Mouse (Mus musculus): Measurements from ENCODE around the gene Nxf2. TPM values are rescaled to one million over a fixed set of nuclear protein-coding genes. Genes with fewer than 3 reads are reported as not detected.

Gene Nxf2
- polyA plus RNA-seq (2015; fragmentation: Nextera tagmentation; extraction: Ambion mirVana), result 0.31 and 0.65 TPM in 2 replicates

- no peak within 1 kb of the TSS for H3K27ac ChIP-seq
- H3K4me2 ChIP-seq, result peak within 1 kb of the TSS; percentile 58
- no peaks in the 10 kb centered on the region for H3K4me1 ChIP-seq
- no peaks in the 10 kb centered on the region for H3K9me3 ChIP-seq (replicated peaks)
- H3K9ac ChIP-seq, result no peak within 1 kb of the TSS
- no peak for ATAC-seq (replicated peaks; ENCODE audit: low FRiP score)
- H3K27me3 ChIP-seq, result peaks cover 15% of the 10 kb centered on the region
- H3K36me3 ChIP-seq, result no peaks in the 10 kb centered on the region
- WGBS, result 90% methylated on average over 19 of the region's 19 CpGs
- peak within 1 kb of the TSS; percentile 37 for H3K4me3 ChIP-seq (replicated peaks)
Measured at GRCm38 (mm10) chrX:134964546-134964945, at the start of gene Nxf2. Gene Nxf2, minus strand, starts transcription at chrX:134964754.

- Histone ChIP-seq H3K4me3 (replicated peaks) (no peak overlapping the region), H3K27me3 (peaks cover 22% of the 10 kb centered on the region), H3K9ac (no peak overlapping the region), H3K36me3 (no peaks in the 10 kb centered on the region), H3K27ac (no peak overlapping the region), H3K4me1 (no peaks in the 10 kb centered on the region), H3K4me2 (no peak overlapping the region), H3K9me3 (replicated peaks) (no peaks in the 10 kb centered on the region)
- WGBS, result 45% methylated on average over 3 of the region's 3 CpGs
- ATAC-seq (replicated peaks; ENCODE audit: low FRiP score), result no peak
Measured at GRCm38 (mm10) chrX:135011381-135011780, 46.8 kb upstream of the Nxf2 start.

- no peaks in the 10 kb centered on the region for H3K36me3 ChIP-seq
- no peaks in the 10 kb centered on the region for H3K4me1 ChIP-seq
- peak overlapping the region; percentile 53 for H3K4me2 ChIP-seq
- no peaks in the 10 kb centered on the region for H3K9me3 ChIP-seq (replicated peaks)
- H3K27ac ChIP-seq, result 0 out of 2 replicates have a peak overlapping the region, but pooled peaks have one; percentile 45
- ATAC-seq (replicated peaks; ENCODE audit: low FRiP score), result peak; percentile 38
- H3K27me3 ChIP-seq, result peaks cover 31% of the 10 kb centered on the region
- WGBS, result 44% methylated on average over 6 of the region's 6 CpGs
- H3K9ac ChIP-seq, result no peak overlapping the region
- peak overlapping the region; percentile 65 for H3K4me3 ChIP-seq (replicated peaks)
Measured at GRCm38 (mm10) chrX:135009471-135009815, 44.9 kb upstream of the Nxf2 start.

GRCm38 (mm10) chrX:135008720-135009470, 44.3 kb upstream of the Nxf2 start, which contains the start of gene Zmat1:
Gene Zmat1, minus strand, starts transcription at chrX:135009209.
- 17% methylated on average over 32 of the region's 65 CpGs for WGBS
- no peaks in the 10 kb centered on the region for H3K4me1 ChIP-seq
- H3K36me3 ChIP-seq, result no peaks in the 10 kb centered on the region
- H3K27me3 ChIP-seq, result peaks cover 33% of the 10 kb centered on the region
- peak within 1 kb of the TSS; percentile 53 for H3K4me2 ChIP-seq
- peak within 1 kb of the TSS; percentile 65 for H3K4me3 ChIP-seq (replicated peaks)
- H3K9me3 ChIP-seq (replicated peaks), result no peaks in the 10 kb centered on the region
- H3K9ac ChIP-seq, result peak within 1 kb of the TSS; percentile 62
- peak; percentile 100 for ATAC-seq (replicated peaks; ENCODE audit: low FRiP score)
- H3K27ac ChIP-seq, result peak within 1 kb of the TSS; percentile 92

GRCm38 (mm10) chrX:135008021-135008420, 43.5 kb upstream of the Nxf2 start:
- no peak overlapping the region for H3K27ac ChIP-seq
- H3K36me3 ChIP-seq, result no peaks in the 10 kb centered on the region
- H3K9ac ChIP-seq, result no peak overlapping the region
- H3K4me3 ChIP-seq (replicated peaks), result peak overlapping the region; percentile 65
- WGBS, result 33% methylated on average over 5 of the region's 5 CpGs
- no peak for ATAC-seq (replicated peaks; ENCODE audit: low FRiP score)
- H3K4me1 ChIP-seq, result no peaks in the 10 kb centered on the region
- H3K9me3 ChIP-seq (replicated peaks), result no peaks in the 10 kb centered on the region
- peak overlapping the region; percentile 53 for H3K4me2 ChIP-seq
- H3K27me3 ChIP-seq, result peaks cover 33% of the 10 kb centered on the region

- 68% methylated on average over 31 of the region's 53 CpGs for WGBS
- ATAC-seq (replicated peaks; ENCODE audit: low FRiP score), result peak; percentile 94
- no peak overlapping the region for H3K27ac ChIP-seq
- H3K36me3 ChIP-seq, result no peaks in the 10 kb centered on the region
- H3K9ac ChIP-seq, result no peak overlapping the region
- H3K9me3 ChIP-seq (replicated peaks), result no peaks in the 10 kb centered on the region
- H3K4me1 ChIP-seq, result no peaks in the 10 kb centered on the region
- H3K4me2 ChIP-seq, result peak overlapping the region; percentile 58
- H3K4me3 ChIP-seq (replicated peaks), result peak overlapping the region; percentile 37
- peaks cover 19% of the 10 kb centered on the region for H3K27me3 ChIP-seq
Measured at GRCm38 (mm10) chrX:134963305-134964094, 1.1 kb downstream of the Nxf2 start.

- no peaks in the 10 kb centered on the region for H3K4me1 ChIP-seq
- H3K9me3 ChIP-seq (replicated peaks), result no peaks in the 10 kb centered on the region
- ATAC-seq (replicated peaks; ENCODE audit: low FRiP score), result no peak
- H3K4me3 ChIP-seq (replicated peaks), result no peak overlapping the region
- 34% methylated on average over 5 of the region's 5 CpGs for WGBS
- no peak overlapping the region for H3K9ac ChIP-seq
- H3K27me3 ChIP-seq, result peaks cover 41% of the 10 kb centered on the region
- no peaks in the 10 kb centered on the region for H3K36me3 ChIP-seq
- H3K27ac ChIP-seq, result no peak overlapping the region
- no peak overlapping the region for H3K4me2 ChIP-seq
Measured at GRCm38 (mm10) chrX:134930361-134930760, 34.2 kb downstream of the Nxf2 start.

GRCm38 (mm10) chrX:134929927-134930326, 34.6 kb downstream of the Nxf2 start:
- no peak for ATAC-seq (replicated peaks; ENCODE audit: low FRiP score)
- H3K4me1 ChIP-seq, result no peaks in the 10 kb centered on the region
- 75% methylated on average over 5 of the region's 5 CpGs for WGBS
- no peaks in the 10 kb centered on the region for H3K36me3 ChIP-seq
- H3K9me3 ChIP-seq (replicated peaks), result no peaks in the 10 kb centered on the region
- H3K9ac ChIP-seq, result no peak overlapping the region
- H3K27ac ChIP-seq, result no peak overlapping the region
- H3K4me2 ChIP-seq, result no peak overlapping the region
- H3K27me3 ChIP-seq, result peaks cover 41% of the 10 kb centered on the region
- H3K4me3 ChIP-seq (replicated peaks), result no peak overlapping the region

GRCm38 (mm10) chrX:134925058-134925457, 39.5 kb downstream of the Nxf2 start:
- Histone ChIP-seq H3K4me1 (no peaks in the 10 kb centered on the region), H3K36me3 (no peaks in the 10 kb centered on the region), H3K27me3 (peaks cover 27% of the 10 kb centered on the region; the same call in 1 of the 2 replicates), H3K27ac (no peak overlapping the region), H3K9me3 (replicated peaks) (no peaks in the 10 kb centered on the region), H3K4me2 (no peak overlapping the region), H3K4me3 (replicated peaks) (no peak overlapping the region), H3K9ac (no peak overlapping the region)
- no peak for ATAC-seq (replicated peaks; ENCODE audit: low FRiP score)

- Histone ChIP-seq H3K27me3 (peaks cover 21% of the 10 kb centered on the region; the same call in 1 of the 2 replicates), H3K4me2 (no peak overlapping the region)
Measured at GRCm38 (mm10) chrX:134923675-134924424, 40.7 kb downstream of the Nxf2 start.

GRCm38 (mm10) chrX:134919220-134919619, 45.3 kb downstream of the Nxf2 start:
- H3K9me3 ChIP-seq (replicated peaks), result no peaks in the 10 kb centered on the region
- no peak overlapping the region for H3K27ac ChIP-seq
- H3K27me3 ChIP-seq, result peaks cover 23% of the 10 kb centered on the region; the same call in 1 of the 2 replicates
- no peak overlapping the region for H3K4me3 ChIP-seq (replicated peaks)
- ATAC-seq (replicated peaks; ENCODE audit: low FRiP score), result no peak
- H3K36me3 ChIP-seq, result no peaks in the 10 kb centered on the region
- no peak overlapping the region for H3K4me2 ChIP-seq
- WGBS, result 59% methylated on average over 1 of the region's 1 CpGs
- no peaks in the 10 kb centered on the region for H3K4me1 ChIP-seq
- no peak overlapping the region for H3K9ac ChIP-seq

More at GRCm38 (mm10) chrX:134923675-134924424, 40.7 kb downstream of the Nxf2 start:
- no peaks in the 10 kb centered on the region for H3K36me3 ChIP-seq
- no peaks in the 10 kb centered on the region for H3K4me1 ChIP-seq
- H3K27ac ChIP-seq, result no peak overlapping the region
- no peak for ATAC-seq (replicated peaks; ENCODE audit: low FRiP score)
- no peak overlapping the region for H3K4me3 ChIP-seq (replicated peaks)
- H3K9ac ChIP-seq, result no peak overlapping the region
- 69% methylated on average over 7 of the region's 7 CpGs for WGBS
- H3K9me3 ChIP-seq (replicated peaks), result no peaks in the 10 kb centered on the region
